9 mouse cellular contexts compared by ENCODE assay signal in genomic region chr4:106679152-106679551, GRCm38 (mm10). TPM values are rescaled to one million over a fixed set of nuclear protein-coding genes. Genes with fewer than 3 reads are reported as not detected.
DNase-seq lines count a peak whose midpoint lies in the region; ATAC-seq lines count a peak whose summit lies in the region.
"Had no signal": no experiment of that assay in that cellular context is flagged by ENCODE, and none has a peak within 500 bp of the region (broad histone marks: within the 10 kb centered on the region; RNA-seq: fewer than 3 reads in every experiment).

No protein-coding gene starts in this region.

- no peak overlapping the region for H3K27ac ChIP-seq in heart, embryonic 16.5 days (ENCODE audit: low read length)
- H3K27ac ChIP-seq in embryonic facial prominence, embryonic 10.5 days (replicated peaks), result no peak overlapping the region
- H3K27ac ChIP-seq in hindbrain, embryonic 14.5 days, result no peak overlapping the region
- no peak overlapping the region for H3K27ac ChIP-seq in midbrain, embryonic 11.5 days (ENCODE audit: low read depth, low read length)

- H3K9me3 ChIP-seq in heart, embryonic 16.5 days (replicated peaks; ENCODE audit: control insufficient read depth, low read length), result no peaks in the 10 kb centered on the region
- no peaks in the 10 kb centered on the region for H3K9me3 ChIP-seq in embryonic facial prominence, embryonic 10.5 days
- no peaks in the 10 kb centered on the region for H3K9me3 ChIP-seq in hindbrain, embryonic 14.5 days (ENCODE audit: control insufficient read depth, low read length)
- no peaks in the 10 kb centered on the region for H3K9me3 ChIP-seq in midbrain, embryonic 11.5 days (ENCODE audit: control insufficient read depth, low read length)

- peaks cover 8% of the 10 kb centered on the region for H3K4me1 ChIP-seq in heart, embryonic 16.5 days (ENCODE audit: control insufficient read depth, insufficient read depth, low read length)
- H3K4me1 ChIP-seq in embryonic facial prominence, embryonic 10.5 days, result peaks cover 9% of the 10 kb centered on the region
- H3K4me1 ChIP-seq in hindbrain, embryonic 14.5 days (replicated peaks; ENCODE audit: control insufficient read depth, insufficient read depth, low read length), result peaks cover 7% of the 10 kb centered on the region; the same call in 1 of the 2 replicates
- peaks cover 5% of the 10 kb centered on the region for H3K4me1 ChIP-seq in midbrain, embryonic 11.5 days (ENCODE audit: control insufficient read depth, insufficient read depth, low read length)

- WGBS in heart, embryonic 16.5 days, result 46% methylated on average over 3 of the region's 3 CpGs
- WGBS in embryonic facial prominence, embryonic 10.5 days, result 45% methylated on average over 3 of the region's 3 CpGs
- WGBS in hindbrain, embryonic 14.5 days, result 39% methylated on average over 3 of the region's 3 CpGs
- WGBS in midbrain, embryonic 11.5 days, result 44% methylated on average over 3 of the region's 3 CpGs

- intact Hi-C loops in heart, postnatal 14 days (cut with DNase I), result no loop called here

- peak overlapping the region; percentile 85 for H3K4me3 ChIP-seq in heart, embryonic 16.5 days (ENCODE audit: low read length)
- peak overlapping the region; percentile 92 for H3K4me3 ChIP-seq in embryonic facial prominence, embryonic 10.5 days
- H3K4me3 ChIP-seq in hindbrain, embryonic 14.5 days (replicated peaks; ENCODE audit: low read length), result peak overlapping the region; percentile 61
- H3K4me3 ChIP-seq in midbrain, embryonic 11.5 days (ENCODE audit: low read depth, low read length), result no peak overlapping the region; the same call in 1 of the 2 replicates

- H3K9ac ChIP-seq in heart, embryonic 16.5 days (ENCODE audit: low read length), result 0 out of 2 replicates have a peak overlapping the region, but pooled peaks have one; percentile 97
- H3K9ac ChIP-seq in hindbrain, embryonic 14.5 days, result no peak overlapping the region
- H3K9ac ChIP-seq in midbrain, embryonic 11.5 days (ENCODE audit: low read length), result no peak overlapping the region

- no peaks in the 10 kb centered on the region for H3K27me3 ChIP-seq in heart, embryonic 16.5 days (ENCODE audit: control insufficient read depth, insufficient read depth, low read length)
- no peaks in the 10 kb centered on the region for H3K27me3 ChIP-seq in embryonic facial prominence, embryonic 10.5 days (replicated peaks; ENCODE audit: low read depth, poor library complexity, severe bottlenecking)
- no peaks in the 10 kb centered on the region for H3K27me3 ChIP-seq in hindbrain, embryonic 14.5 days (ENCODE audit: control insufficient read depth, insufficient read depth, low read length)
- H3K27me3 ChIP-seq in midbrain, embryonic 11.5 days (ENCODE audit: control insufficient read depth, insufficient read depth, low read length), result no peaks in the 10 kb centered on the region

- DNase-seq in heart, postnatal 14 days, result no peak
- DNase-seq in embryonic facial prominence, embryonic 10.5 days (ENCODE audit: low spot score), result no peak
- DNase-seq in hindbrain, embryonic 14.5 days (ENCODE audit: low spot score), result no peak
- no peak for DNase-seq in midbrain, embryonic 11.5 days (ENCODE audit: low spot score, missing footprints)
- DNase-seq in frontal cortex, adult 2 months (ENCODE audit: extremely low spot score in 1 of 2, low spot score in 1 of 2), result no peak
- no peak for DNase-seq in c-Kit-positive CD71-positive TER-119-positive erythroid progenitor cells, embryonic 14.5 days (ENCODE audit: low spot score)
- no peak for DNase-seq in adrenal gland, adult 18-20 months (ENCODE audit: low spot score in 2 of 2)

- peaks cover 15% of the 10 kb centered on the region; the same call in 1 of the 2 replicates for H3K36me3 ChIP-seq in heart, embryonic 16.5 days (ENCODE audit: control insufficient read depth, insufficient read depth)
- peaks cover 34% of the 10 kb centered on the region for H3K36me3 ChIP-seq in embryonic facial prominence, embryonic 10.5 days (replicated peaks)
- H3K36me3 ChIP-seq in hindbrain, embryonic 14.5 days (replicated peaks; ENCODE audit: control insufficient read depth, insufficient read depth), result peaks cover 27% of the 10 kb centered on the region
- H3K36me3 ChIP-seq in midbrain, embryonic 11.5 days (ENCODE audit: control insufficient read depth, insufficient read depth, low read length), result peaks cover 3% of the 10 kb centered on the region

- ATAC-seq in heart, embryonic 16.5 days (replicated peaks; ENCODE audit: extremely low read depth, insufficient read depth, low FRiP score), result peak; percentile 40; the same call in 1 of the 2 replicates
- ATAC-seq in hindbrain, embryonic 14.5 days (ENCODE audit: low FRiP score), result peak; percentile 2; the same call in 1 of the 2 replicates
- peak; percentile 49 for ATAC-seq in midbrain, embryonic 11.5 days (ENCODE audit: low FRiP score)

- peak overlapping the region; percentile 93 for H3K4me2 ChIP-seq in heart, embryonic 16.5 days (ENCODE audit: low read depth, low read length)
- H3K4me2 ChIP-seq in hindbrain, embryonic 14.5 days (replicated peaks), result peak overlapping the region; percentile 76
- H3K4me2 ChIP-seq in midbrain, embryonic 11.5 days, result peak overlapping the region; percentile 91; the same call in 1 of the 2 replicates

RNA-seq across cellular contexts. Expression of gene Ttc4, which starts 0.4 kb away (rescaled TPM):
- polyA plus RNA-seq in heart, embryonic 16.5 days (2015; fragmentation: Nextera tagmentation; extraction: Ambion mirVana), result 62.8 and 64.1 TPM in 2 replicates
- 10 to 100 TPM; 18.7 to 19.7 TPM for total RNA-seq in heart, postnatal 14 days (2021)
- polyA plus RNA-seq in embryonic facial prominence, embryonic 10.5 days (2016; fragmentation: Nextera tagmentation; extraction: Ambion mirVana), result 107 and 117 TPM in 2 replicates
- polyA plus RNA-seq in hindbrain, embryonic 14.5 days (2014; fragmentation: Nextera tagmentation; extraction: Ambion mirVana), result 109 and 131 TPM in 2 replicates
- polyA plus RNA-seq in midbrain, embryonic 11.5 days (2014; fragmentation: Nextera tagmentation; extraction: Ambion mirVana), result 87.9 and 97.3 TPM in 2 replicates
- 125 and 144 TPM in 2 replicates for polyA plus RNA-seq in frontal cortex, adult 2 months (2012; rRNA removed)
- total RNA-seq in adrenal gland, adult 18-20 months (2021), result 10 to 100 TPM; 21.9 to 22.1 TPM

RNA-seq across cellular contexts. Expression of gene Pars2, which starts 28.3 kb away (rescaled TPM):
- polyA plus RNA-seq in heart, embryonic 16.5 days (2015; fragmentation: Nextera tagmentation; extraction: Ambion mirVana), result 10.5 and 10.9 TPM in 2 replicates
- total RNA-seq in heart, postnatal 14 days (2021), result 1 to 10 TPM; 4.7 to 5.2 TPM
- polyA plus RNA-seq in embryonic facial prominence, embryonic 10.5 days (2016; fragmentation: Nextera tagmentation; extraction: Ambion mirVana), result 16.3 and 17.0 TPM in 2 replicates
- 10.1 and 11.0 TPM in 2 replicates for polyA plus RNA-seq in hindbrain, embryonic 14.5 days (2014; fragmentation: Nextera tagmentation; extraction: Ambion mirVana)
- polyA plus RNA-seq in midbrain, embryonic 11.5 days (2014; fragmentation: Nextera tagmentation; extraction: Ambion mirVana), result 11.4 and 12.4 TPM in 2 replicates
- 10.4 and 10.9 TPM in 2 replicates for polyA plus RNA-seq in frontal cortex, adult 2 months (2012; rRNA removed)
- total RNA-seq in adrenal gland, adult 18-20 months (2021), result 1 to 10 TPM; 3.2 to 4.9 TPM

RNA-seq across cellular contexts. Expression of gene Mroh7, which starts 51.6 kb away (rescaled TPM):
- 0.42 and 0.54 TPM in 2 replicates for polyA plus RNA-seq in heart, embryonic 16.5 days (2015; fragmentation: Nextera tagmentation; extraction: Ambion mirVana)
- under 1 TPM in 1 of 2 experiments, not detected in 1; 0.17 TPM for total RNA-seq in heart, postnatal 14 days (2021)
- 0.05 and 0.08 TPM in 2 replicates for polyA plus RNA-seq in embryonic facial prominence, embryonic 10.5 days (2016; fragmentation: Nextera tagmentation; extraction: Ambion mirVana)
- polyA plus RNA-seq in hindbrain, embryonic 14.5 days (2014; fragmentation: Nextera tagmentation; extraction: Ambion mirVana), result 0.83 and 1.1 TPM in 2 replicates
- 0.07 TPM in 1 of 2 replicates, not detected in the other for polyA plus RNA-seq in midbrain, embryonic 11.5 days (2014; fragmentation: Nextera tagmentation; extraction: Ambion mirVana)
- polyA plus RNA-seq in frontal cortex, adult 2 months (2012; rRNA removed), result 10.2 and 11.0 TPM in 2 replicates
- 1 to 10 TPM; 1.5 to 1.7 TPM for total RNA-seq in adrenal gland, adult 18-20 months (2021)

RNA-seq across cellular contexts. Expression of gene Fam151a, which starts 54.5 kb away (rescaled TPM):
- polyA plus RNA-seq in heart, embryonic 16.5 days (2015; fragmentation: Nextera tagmentation; extraction: Ambion mirVana), result 0.24 TPM in 1 of 2 replicates, not detected in the other
- under 1 TPM; 0.50 to 0.51 TPM for total RNA-seq in heart, postnatal 14 days (2021)
- polyA plus RNA-seq in embryonic facial prominence, embryonic 10.5 days (2016; fragmentation: Nextera tagmentation; extraction: Ambion mirVana), result 0.11 and 0.40 TPM in 2 replicates
- not detected in 2 replicates for polyA plus RNA-seq in hindbrain, embryonic 14.5 days (2014; fragmentation: Nextera tagmentation; extraction: Ambion mirVana)
- polyA plus RNA-seq in midbrain, embryonic 11.5 days (2014; fragmentation: Nextera tagmentation; extraction: Ambion mirVana), result not detected in 2 replicates
- 0.11 TPM in 1 of 2 replicates, not detected in the other for polyA plus RNA-seq in frontal cortex, adult 2 months (2012; rRNA removed)
- under 1 TPM; 0.20 to 0.26 TPM for total RNA-seq in adrenal gland, adult 18-20 months (2021)
- polyA plus RNA-seq: brain, embryonic 14.5 days had no signal

RNA-seq across cellular contexts. Expression of gene Ttc22, which starts 56.9 kb away (rescaled TPM):
- polyA plus RNA-seq in heart, embryonic 16.5 days (2015; fragmentation: Nextera tagmentation; extraction: Ambion mirVana), result 0.50 and 0.55 TPM in 2 replicates
- total RNA-seq in heart, postnatal 14 days (2021), result under 1 TPM; 0.15 to 0.24 TPM
- not detected in 2 replicates for polyA plus RNA-seq in embryonic facial prominence, embryonic 10.5 days (2016; fragmentation: Nextera tagmentation; extraction: Ambion mirVana)
- polyA plus RNA-seq in hindbrain, embryonic 14.5 days (2014; fragmentation: Nextera tagmentation; extraction: Ambion mirVana), result 1.6 and 1.9 TPM in 2 replicates
- not detected in 2 replicates for polyA plus RNA-seq in midbrain, embryonic 11.5 days (2014; fragmentation: Nextera tagmentation; extraction: Ambion mirVana)
- polyA plus RNA-seq in frontal cortex, adult 2 months (2012; rRNA removed), result 2.0 and 2.3 TPM in 2 replicates
- total RNA-seq in adrenal gland, adult 18-20 months (2021), result under 1 TPM in 1 of 2 experiments, not detected in 1; 0.10 TPM
